Mouse (Mus musculus): ENCODE results near the gene Prss16. TPM values are rescaled to one million over a fixed set of nuclear protein-coding genes. Genes with fewer than 3 reads are reported as not detected.
"Not testable (repeated sequence)": the region's sequence is repeated elsewhere in the genome, so short reads cannot be mapped to it uniquely, and the experiment has no call there.

Gene Prss16
- polyA plus RNA-seq, 1 experiment from 2014 or later: 1.0 TPM

- under 1% methylated on average over 25 of the region's 69 CpGs for WGBS (ENCODE audit: insufficient replicate concordance)
- not testable (repeated sequence) for H3K9me3 ChIP-seq (replicated peaks); H3K36me3 ChIP-seq (replicated peaks); H3K27me3 ChIP-seq
- peak; percentile 91 for ATAC-seq (ENCODE audit: insufficient read depth)
- Histone ChIP-seq H3K4me2 (peak within 1 kb of the TSS; percentile 75), H3K9ac (peak within 1 kb of the TSS; percentile 76), H3K4me3 (replicated peaks) (peak within 1 kb of the TSS; percentile 58), H3K27ac (replicated peaks) (peak within 1 kb of the TSS; percentile 100), H3K4me1 (replicated peaks) (peaks cover 57% of the 10 kb centered on the region)
Observed at GRCm38 (mm10) chr13:22035267-22036148, 26.0 kb upstream of the Prss16 start, which contains the start of the genes Hist1h2ah and Hist1h2bk. Gene Hist1h2ah, minus strand, starts transcription at chr13:22035568. Gene Hist1h2bk, plus strand, starts transcription at chr13:22035870.

GRCm38 (mm10) chr13:22034443-22035266 is 25.1 kb upstream of the Prss16 start:
- 0% methylated on average over 10 of the region's 14 CpGs for WGBS (ENCODE audit: insufficient replicate concordance)
- H3K4me1 ChIP-seq (replicated peaks): peaks cover 53% of the 10 kb centered on the region
- H3K27ac ChIP-seq (replicated peaks): peak overlapping the region; percentile 100
- no peaks in the 10 kb centered on the region for H3K27me3 ChIP-seq
- H3K4me3 ChIP-seq (replicated peaks): peak overlapping the region; percentile 58
- peak overlapping the region; percentile 76 for H3K9ac ChIP-seq
- peak overlapping the region; percentile 69 for H3K4me2 ChIP-seq
- ATAC-seq (ENCODE audit: insufficient read depth): no peak
- no peaks in the 10 kb centered on the region for H3K36me3 ChIP-seq (replicated peaks)
- H3K9me3 ChIP-seq (replicated peaks): no peaks in the 10 kb centered on the region

GRCm38 (mm10) chr13:22033741-22034442 is 24.4 kb upstream of the Prss16 start:
- Histone ChIP-seq H3K27me3 (no peaks in the 10 kb centered on the region), H3K36me3 (replicated peaks) (no peaks in the 10 kb centered on the region), H3K27ac (replicated peaks) (peak overlapping the region; percentile 100), H3K4me2 (peak overlapping the region; percentile 69), H3K9ac (peak overlapping the region; percentile 76), H3K4me1 (replicated peaks) (peaks cover 54% of the 10 kb centered on the region), H3K4me3 (replicated peaks) (peak overlapping the region; percentile 58), H3K9me3 (replicated peaks) (no peaks in the 10 kb centered on the region)
- ATAC-seq (ENCODE audit: insufficient read depth): no peak
- WGBS (ENCODE audit: insufficient replicate concordance): 31% methylated on average over 5 of the region's 5 CpGs

- H3K9me3 ChIP-seq (replicated peaks): no peaks in the 10 kb centered on the region
- no peak for ATAC-seq (ENCODE audit: insufficient read depth)
- H3K27ac ChIP-seq (replicated peaks): 0 out of 2 replicates have a peak overlapping the region, but pooled peaks have one; percentile 33
- WGBS (ENCODE audit: insufficient replicate concordance): 6% methylated on average over 4 of the region's 4 CpGs
- H3K4me3 ChIP-seq (replicated peaks): no peak overlapping the region
- H3K27me3 ChIP-seq: no peaks in the 10 kb centered on the region
- no peaks in the 10 kb centered on the region for H3K36me3 ChIP-seq (replicated peaks)
- H3K4me2 ChIP-seq: peak overlapping the region; percentile 36
- peaks cover 48% of the 10 kb centered on the region for H3K4me1 ChIP-seq (replicated peaks)
- no peak overlapping the region for H3K9ac ChIP-seq
Observed at GRCm38 (mm10) chr13:22030493-22030892, 21.0 kb upstream of the Prss16 start.

GRCm38 (mm10) chr13:22029928-22030327 is 20.4 kb upstream of the Prss16 start:
- WGBS (ENCODE audit: insufficient replicate concordance): 26% methylated on average over 8 of the region's 8 CpGs
- Histone ChIP-seq H3K4me2 (peak overlapping the region; percentile 79), H3K9ac (no peak overlapping the region), H3K27me3 (no peaks in the 10 kb centered on the region), H3K4me3 (replicated peaks) (no peak overlapping the region), H3K27ac (replicated peaks) (peak overlapping the region; percentile 45; the same call in 1 of the 2 replicates), H3K9me3 (replicated peaks) (no peaks in the 10 kb centered on the region), H3K4me1 (replicated peaks) (peaks cover 48% of the 10 kb centered on the region), H3K36me3 (replicated peaks) (no peaks in the 10 kb centered on the region)
- no peak for ATAC-seq (ENCODE audit: insufficient read depth)

GRCm38 (mm10) chr13:22028673-22029460 is 19.3 kb upstream of the Prss16 start:
- no peaks in the 10 kb centered on the region for H3K27me3 ChIP-seq
- H3K4me2 ChIP-seq: peak overlapping the region; percentile 79
- H3K36me3 ChIP-seq (replicated peaks): no peaks in the 10 kb centered on the region
- H3K4me1 ChIP-seq (replicated peaks): peaks cover 43% of the 10 kb centered on the region
- ATAC-seq (ENCODE audit: insufficient read depth): peak; percentile 82
- peak overlapping the region; percentile 65 for H3K4me3 ChIP-seq (replicated peaks)
- under 1% methylated on average over 40 of the region's 40 CpGs for WGBS (ENCODE audit: insufficient replicate concordance)
- H3K9ac ChIP-seq: peak overlapping the region; percentile 65
- H3K27ac ChIP-seq (replicated peaks): peak overlapping the region; percentile 89
- H3K9me3 ChIP-seq (replicated peaks): no peaks in the 10 kb centered on the region

- ATAC-seq (ENCODE audit: insufficient read depth): no peak
- H3K27me3 ChIP-seq: no peaks in the 10 kb centered on the region
- peak overlapping the region; percentile 69 for H3K9ac ChIP-seq
- H3K4me2 ChIP-seq: peak overlapping the region; percentile 73
- H3K36me3 ChIP-seq (replicated peaks): no peaks in the 10 kb centered on the region
- H3K9me3 ChIP-seq (replicated peaks): no peaks in the 10 kb centered on the region
- peak overlapping the region; percentile 61 for H3K27ac ChIP-seq (replicated peaks)
- H3K4me1 ChIP-seq (replicated peaks): peaks cover 38% of the 10 kb centered on the region
- under 1% methylated on average over 35 of the region's 35 CpGs for WGBS (ENCODE audit: insufficient replicate concordance)
- peak overlapping the region; percentile 65 for H3K4me3 ChIP-seq (replicated peaks)
Observed at GRCm38 (mm10) chr13:22026058-22027031, 16.8 kb upstream of the Prss16 start.

GRCm38 (mm10) chr13:22022241-22022640 is 12.7 kb upstream of the Prss16 start:
- H3K4me3 ChIP-seq (replicated peaks): peak overlapping the region; percentile 63
- H3K27me3 ChIP-seq: peaks cover 3% of the 10 kb centered on the region; the same call in 1 of the 2 replicates
- H3K4me2 ChIP-seq: peak overlapping the region; percentile 85
- no peaks in the 10 kb centered on the region for H3K9me3 ChIP-seq (replicated peaks)
- H3K4me1 ChIP-seq (replicated peaks): peaks cover 31% of the 10 kb centered on the region
- no peaks in the 10 kb centered on the region for H3K36me3 ChIP-seq (replicated peaks)
- H3K9ac ChIP-seq: peak overlapping the region; percentile 68
- H3K27ac ChIP-seq (replicated peaks): peak overlapping the region; percentile 82
- WGBS (ENCODE audit: insufficient replicate concordance): under 1% methylated on average over 9 of the region's 9 CpGs
- ATAC-seq (ENCODE audit: insufficient read depth): peak; percentile 56

- no peaks in the 10 kb centered on the region for H3K9me3 ChIP-seq (replicated peaks)
- H3K27me3 ChIP-seq: peaks cover 3% of the 10 kb centered on the region; the same call in 1 of the 2 replicates
- peak overlapping the region; percentile 63 for H3K4me3 ChIP-seq (replicated peaks)
- peak; percentile 53 for ATAC-seq (ENCODE audit: insufficient read depth)
- H3K27ac ChIP-seq (replicated peaks): peak overlapping the region; percentile 82
- peak overlapping the region; percentile 68 for H3K9ac ChIP-seq
- H3K4me2 ChIP-seq: peak overlapping the region; percentile 85
- no peaks in the 10 kb centered on the region for H3K36me3 ChIP-seq (replicated peaks)
- 0% methylated on average over 11 of the region's 11 CpGs for WGBS (ENCODE audit: insufficient replicate concordance)
- peaks cover 29% of the 10 kb centered on the region for H3K4me1 ChIP-seq (replicated peaks)
Observed at GRCm38 (mm10) chr13:22021581-22021980, 12.0 kb upstream of the Prss16 start.
